In genomic region chr12:110591260-110591883, GRCm38 (mm10) we compare ENCODE assay signal across 8 mouse cellular contexts. TPM values are rescaled to one million over a fixed set of nuclear protein-coding genes. Genes with fewer than 3 reads are reported as not detected.
A peak's percentile ranks its signal among the peaks of the same experiment; 100 is the strongest.
DNase-seq lines count a peak whose midpoint lies in the region; ATAC-seq lines count a peak whose summit lies in the region.

No protein-coding gene starts in this region.

- WGBS in hindbrain, embryonic 14.5 days, result under 1% methylated on average over 56 of the region's 56 CpGs

- no peaks in the 10 kb centered on the region for H3K36me3 ChIP-seq in hindbrain, embryonic 14.5 days (replicated peaks; ENCODE audit: control insufficient read depth, insufficient read depth)

- no peaks in the 10 kb centered on the region for H3K27me3 ChIP-seq in hindbrain, embryonic 14.5 days (ENCODE audit: control insufficient read depth, insufficient read depth, low read length)

- peak; percentile 100 for DNase-seq in R1 (ENCODE audit: low read depth, low spot score)
- DNase-seq in cerebellum, postnatal 25 days, result peak; percentile 98 to 99
- peak; percentile 99 for DNase-seq in frontal cortex, postnatal 25 days (ENCODE audit: low spot score in 2 of 2)
- DNase-seq in hindbrain, embryonic 14.5 days (ENCODE audit: low spot score), result peak; percentile 100
- peak; percentile 98 to 99 for DNase-seq in layer of hippocampus, postnatal 36 days
- peak; percentile 100 for DNase-seq in lung, postnatal 36 days
- peak; percentile 100 for DNase-seq in retina, postnatal 1 day
- peak; percentile 94 to 98 for DNase-seq in urinary bladder, adult 18-20 months (ENCODE audit: low spot score in 2 of 2)

- H3K4me2 ChIP-seq in hindbrain, embryonic 14.5 days (replicated peaks), result peak overlapping the region; percentile 84

- peak overlapping the region; percentile 58 for H3K4me3 ChIP-seq in hindbrain, embryonic 14.5 days (replicated peaks; ENCODE audit: low read length)

- peak overlapping the region; percentile 91 for H3K9ac ChIP-seq in hindbrain, embryonic 14.5 days

- no peaks in the 10 kb centered on the region for H3K9me3 ChIP-seq in hindbrain, embryonic 14.5 days (ENCODE audit: control insufficient read depth, low read length)

- peak; percentile 95 for ATAC-seq in hindbrain, embryonic 14.5 days (ENCODE audit: low FRiP score)

- peaks cover 14% of the 10 kb centered on the region for H3K4me1 ChIP-seq in hindbrain, embryonic 14.5 days (replicated peaks; ENCODE audit: control insufficient read depth, insufficient read depth, low read length)

- peak overlapping the region; percentile 95 for H3K27ac ChIP-seq in hindbrain, embryonic 14.5 days

RNA-seq across cellular contexts. Expression of gene Dync1h1, which starts 9.9 kb away (rescaled TPM):
- polyA plus RNA-seq in hindbrain, embryonic 14.5 days (2014; fragmentation: Nextera tagmentation; extraction: Ambion mirVana), result 114 and 117 TPM in 2 replicates
- 100 to 1,000 TPM; 282 to 292 TPM for total RNA-seq in layer of hippocampus, postnatal 36 days (2021)

Comparison
In these comparisons a context has a peak if more than half of its experiments do, and no peak if none do; other contexts are left out.
1. Peak in every context shown above with its lines: DNase-seq, ATAC-seq, H3K4me3 ChIP-seq and H3K27ac ChIP-seq.